Mouse (Mus musculus): ENCODE measurements around the gene Kif1a. TPM values are rescaled to one million over a fixed set of nuclear protein-coding genes. Genes with fewer than 3 reads are reported as not detected.

Kif1a gene
- total RNA-seq, 2 experiments from 2014 or later: 15.6 to 29.2 TPM

Other genes with a start within 250 kb of the Kif1a start
- under 1 TPM; 0.75 to 0.82 TPM for gene Ankmy1, start 199.0 kb downstream of the Kif1a start, total RNA-seq (2021)
- 10 to 100 TPM; 13.5 to 17.0 TPM for gene Dusp28, start 195.0 kb downstream of the Kif1a start, total RNA-seq (2021)
- 10 to 100 TPM; 64.6 to 72.0 TPM for gene Rnpepl1, start 191.2 kb downstream of the Kif1a start, total RNA-seq (2021)
- 10 to 100 TPM; 16.8 to 22.4 TPM for gene Capn10, start 167.6 kb downstream of the Kif1a start, total RNA-seq (2021)
- gene Gpr35, start 151.1 kb downstream of the Kif1a start, total RNA-seq (2021): 1 to 10 TPM in 1 of 2 experiments, under 1 TPM in 1; 0.97 to 1.7 TPM
- gene Aqp12, start 95.6 kb downstream of the Kif1a start, total RNA-seq (2021): under 1 TPM in 1 of 2 experiments, not detected in 1; 0.36 TPM
- 10 to 100 TPM; 20.0 to 46.3 TPM for gene Agxt, start 33.3 kb upstream of the Kif1a start, total RNA-seq (2021)
- gene 2310007B03Rik, start 59.0 kb upstream of the Kif1a start, total RNA-seq (2021): not detected
- gene Crocc2, start 66.8 kb upstream of the Kif1a start, total RNA-seq (2021): under 1 TPM; 0.06 to 0.15 TPM
- gene Sned1, start 133.9 kb upstream of the Kif1a start, total RNA-seq (2021): 10 to 100 TPM; 17.3 to 22.5 TPM
- gene Mterf4, start 204.0 kb upstream of the Kif1a start, total RNA-seq (2021): 10 to 100 TPM; 32.8 to 37.4 TPM
- gene Ppp1r7, start 240.9 kb upstream of the Kif1a start, total RNA-seq (2021): 10 to 100 TPM; 25.1 to 28.9 TPM
- 1 to 10 TPM; 6.1 to 6.5 TPM for gene Pask, start 241.5 kb upstream of the Kif1a start, total RNA-seq (2021)